Mouse (Mus musculus) heart, embryonic 10.5 days (tissue): Measurements from ENCODE around the gene Btbd35f1. TPM values are rescaled to one million over a fixed set of nuclear protein-coding genes. Genes with fewer than 3 reads are reported as not detected.
"Not testable (repeated sequence)": the region's sequence is repeated elsewhere in the genome, so short reads cannot be mapped to it uniquely, and the experiment has no call there.

Experiments
- DNase-seq: peaks from one replicate; pipeline ENCODE4 v3.0.0-alpha.2; 2017; ENCODE audit warnings: low spot score
- H3K27ac ChIP-seq: fragments of 300-500 bp; sonication (generic); 2 replicates; pipeline ENCODE4 v1.5.1; 2016; ENCODE audit warnings: mild to moderate bottlenecking
- H3K27me3 ChIP-seq: fragments of 300-500 bp; sonication (generic); 2 replicates; pipeline ENCODE4 v1.6.1; 2016; ENCODE audit warnings: mild to moderate bottlenecking; ENCODE audit not compliant: poor library complexity, insufficient read depth, severe bottlenecking
- H3K36me3 ChIP-seq: fragments of 300-500 bp; sonication (generic); 2 replicates; pipeline ENCODE4 v1.6.1; 2016; ENCODE audit warnings: mild to moderate bottlenecking, moderate library complexity
- H3K4me1 ChIP-seq: fragments of 300-500 bp; sonication (generic); 2 replicates; pipeline ENCODE4 v1.6.1; 2016; ENCODE audit warnings: mild to moderate bottlenecking
- H3K4me3 ChIP-seq: fragments of 300-500 bp; sonication (generic); 2 replicates; pipeline ENCODE4 v1.5.1; 2016; ENCODE audit warnings: mild to moderate bottlenecking, moderate library complexity
- H3K9me3 ChIP-seq: fragments of 300-500 bp; sonication (generic); 2 replicates; pipeline ENCODE4 v1.6.1; 2016; ENCODE audit warnings: mild to moderate bottlenecking, moderate library complexity
- WGBS: fragments of 180-500 bp; shearing (Covaris S2); methylation state at CpG from one replicate; pipeline ENCODE4 v1.1.7; 2016; 5-methylcytosine and 5-hydroxymethylcytosine counted together
- polyA plus RNA-seq: library from polyadenylated mRNA; unstranded; fragments of >200 nt; fragmentation: Nextera tagmentation; extraction: Ambion mirVana; gene quantifications from 2 replicates; pipeline ENCODE4 v1.2.1, GENCODE M21; 2016

Gene Btbd35f1
- not detected in 2 replicates for polyA plus RNA-seq

GRCm38 (mm10) chrX:32559755-32560154 is at the start of gene Btbd35f1:
TSS of gene Btbd35f1 (plus strand) at chrX:32560055.
- H3K27me3 ChIP-seq, DNase-seq, H3K4me3 ChIP-seq, H3K36me3 ChIP-seq, H3K27ac ChIP-seq, H3K9me3 ChIP-seq, H3K4me1 ChIP-seq: not testable (repeated sequence)
- no CpG with 5 or more reads among the region's 3 CpGs for WGBS

- H3K27me3 ChIP-seq, H3K36me3 ChIP-seq, H3K4me3 ChIP-seq, H3K4me1 ChIP-seq, H3K27ac ChIP-seq, H3K9me3 ChIP-seq, DNase-seq: not testable (repeated sequence)
- WGBS, result 85% methylated on average over 1 of the region's 1 CpGs
Observed at GRCm38 (mm10) chrX:32590878-32591542, 31.2 kb downstream of the Btbd35f1 start.

- H3K4me1 ChIP-seq, H3K36me3 ChIP-seq, H3K27ac ChIP-seq, DNase-seq, H3K27me3 ChIP-seq, H3K4me3 ChIP-seq, H3K9me3 ChIP-seq: not testable (repeated sequence)
- WGBS, result 83% methylated on average over 1 of the region's 2 CpGs
Observed at GRCm38 (mm10) chrX:32601008-32601407, 41.2 kb downstream of the Btbd35f1 start.

- not testable (repeated sequence) for DNase-seq, H3K36me3 ChIP-seq, H3K9me3 ChIP-seq, H3K4me1 ChIP-seq, H3K27me3 ChIP-seq, H3K27ac ChIP-seq, H3K4me3 ChIP-seq
- WGBS, result 78% methylated on average over 3 of the region's 3 CpGs
Observed at GRCm38 (mm10) chrX:32601425-32601824, 41.6 kb downstream of the Btbd35f1 start.

Other genes with a start within 250 kb of the Btbd35f1 start
- not detected in 2 replicates for gene Gm5926, start 90.7 kb downstream of the Btbd35f1 start, polyA plus RNA-seq
- gene Btbd35f21, start 166.1 kb downstream of the Btbd35f1 start, polyA plus RNA-seq, result not detected in 2 replicates